Mouse (Mus musculus): ENCODE results near the gene Gm10392. TPM values are rescaled to one million over a fixed set of nuclear protein-coding genes. Genes with fewer than 3 reads are reported as not detected.
"Not testable (repeated sequence)": the region's sequence is repeated elsewhere in the genome, so short reads cannot be mapped to it uniquely, and the experiment has no call there.

Gene Gm10392
- 0.26 TPM in 1 of 2 replicates, not detected in the other for total RNA-seq (2012; rRNA removed)

GRCm38 (mm10) chr11:77519043-77519442, at the start of gene Gm10392:
Gm10392 (minus strand) TSS chr11:77519198.
- Histone ChIP-seq H3K9me3 (ENCODE audit: control insufficient read depth, insufficient read depth, low read depth, low read length) (no peaks in the 10 kb centered on the region), H3K27ac (ENCODE audit: insufficient read depth, low read depth, low read length, poor library complexity, severe bottlenecking) (no peak within 1 kb of the TSS), H3K4me3 (ENCODE audit: insufficient read depth in 1 of 2, low read depth in 1 of 2, low read length in 2 of 2, poor library complexity in 1 of 2, severe bottlenecking in 1 of 2) (no peak within 1 kb of the TSS), H3K36me3 (ENCODE audit: control insufficient read depth, insufficient read depth, low read length, poor library complexity, severe bottlenecking) (no peaks in the 10 kb centered on the region), H3K9ac (ENCODE audit: insufficient read depth, low read depth, low read length, poor library complexity, severe bottlenecking) (no peak within 1 kb of the TSS), H3K4me1 (ENCODE audit: control insufficient read depth in 2 of 2, insufficient read depth in 2 of 2, low read length in 2 of 2, poor library complexity in 1 of 2) (peaks cover 0 to 6% of the 10 kb centered on the region in 2 experiments; a peak in 2 of 4 replicates)
- DNase-seq (ENCODE audit: low read depth, low spot score): no peak
- TF ChIP-seq ZC3H11A (IDR thresholded peaks at IDR 0.05; ENCODE audit: borderline replicate concordance, low read depth, low read length): no peak
- no peak for TF ChIP-seq ZNF384 (IDR thresholded peaks at IDR 0.05; ENCODE audit: low read depth, low read length)
- no peak for TF ChIP-seq CHD2 (IDR thresholded peaks at IDR 0.05; ENCODE audit: low read depth, low read length)
- no peak for TF ChIP-seq MAFK (IDR thresholded peaks at IDR 0.05; ENCODE audit: insufficient read depth, low read depth, low read length)
- TF ChIP-seq HCFC1 (IDR thresholded peaks at IDR 0.05; ENCODE audit: borderline replicate concordance, insufficient read depth, low read length): no peak
- in situ Hi-C loops (cut with MboI; ENCODE audit: low sequenced_read_pairs in 2 of 2, unreplicated experiment in 2 of 2): no loop called here

- in situ Hi-C loops (cut with MboI; ENCODE audit: low sequenced_read_pairs in 2 of 2, unreplicated experiment in 2 of 2): no loop called here
- Histone ChIP-seq H3K9ac (ENCODE audit: insufficient read depth, low read depth, low read length, poor library complexity, severe bottlenecking) (no peak overlapping the region), H3K36me3 (ENCODE audit: control insufficient read depth, insufficient read depth, low read length, poor library complexity, severe bottlenecking) (peaks cover 5% of the 10 kb centered on the region), H3K9me3 (ENCODE audit: control insufficient read depth, insufficient read depth, low read depth, low read length) (no peaks in the 10 kb centered on the region), H3K27ac (ENCODE audit: insufficient read depth, low read depth, low read length, poor library complexity, severe bottlenecking) (no peak overlapping the region), H3K4me3 (ENCODE audit: insufficient read depth in 1 of 2, low read depth in 1 of 2, low read length in 2 of 2, poor library complexity in 1 of 2, severe bottlenecking in 1 of 2) (no peak overlapping the region), H3K4me1 (ENCODE audit: control insufficient read depth in 2 of 2, insufficient read depth in 2 of 2, low read length in 2 of 2, poor library complexity in 1 of 2) (no peaks in the 10 kb centered on the region)
- no peak for DNase-seq (ENCODE audit: low read depth, low spot score)
- TF ChIP-seq HCFC1 (IDR thresholded peaks at IDR 0.05; ENCODE audit: borderline replicate concordance, insufficient read depth, low read length): no peak
- no peak for TF ChIP-seq MAFK (IDR thresholded peaks at IDR 0.05; ENCODE audit: insufficient read depth, low read depth, low read length)
Measured at GRCm38 (mm10) chr11:77545261-77545660, 26.3 kb upstream of the Gm10392 start.

DNA sequence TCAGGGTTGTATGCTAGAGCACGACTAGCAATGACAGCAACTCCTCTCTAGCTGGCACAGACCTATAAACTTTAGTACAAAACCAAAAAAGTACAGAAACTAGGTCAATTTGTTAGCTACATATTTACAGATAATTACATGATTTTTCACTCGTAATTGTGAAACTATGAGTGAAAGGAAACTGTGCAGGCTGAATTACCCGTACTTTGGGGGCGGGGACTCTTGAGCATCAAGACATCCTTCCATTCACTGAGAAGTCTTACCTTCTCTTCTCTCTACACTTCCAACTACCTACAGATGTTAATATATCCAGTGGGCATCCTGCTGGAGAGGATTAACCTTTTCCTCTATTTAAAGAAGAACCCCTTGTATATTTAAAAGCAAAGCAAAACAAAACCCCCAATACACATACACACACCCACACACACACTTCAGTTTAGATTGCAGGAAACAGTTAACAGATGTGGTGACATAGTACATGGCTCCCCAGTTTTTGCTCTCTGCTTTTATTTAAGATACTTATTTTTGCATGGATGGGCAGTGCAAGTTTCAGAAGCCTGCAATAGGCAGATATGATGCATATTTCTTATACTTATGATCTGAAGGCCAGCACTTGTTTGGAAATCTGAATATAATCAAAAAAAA, 13.3 kb upstream of the Gm10392 start:
- in situ Hi-C loops (cut with MboI; ENCODE audit: low sequenced_read_pairs in 2 of 2, unreplicated experiment in 2 of 2): no loop called here
- no peak overlapping the region for H3K9ac ChIP-seq (ENCODE audit: insufficient read depth, low read depth, low read length, poor library complexity, severe bottlenecking)
- no peak for TF ChIP-seq MAFK (IDR thresholded peaks at IDR 0.05; ENCODE audit: insufficient read depth, low read depth, low read length)
- no peak for TF ChIP-seq ZC3H11A (IDR thresholded peaks at IDR 0.05; ENCODE audit: borderline replicate concordance, low read depth, low read length)
- no peak for TF ChIP-seq HCFC1 (IDR thresholded peaks at IDR 0.05; ENCODE audit: borderline replicate concordance, insufficient read depth, low read length)
- TF ChIP-seq CHD2 (IDR thresholded peaks at IDR 0.05; ENCODE audit: low read depth, low read length): no peak
- TF ChIP-seq ZNF384 (IDR thresholded peaks at IDR 0.05; ENCODE audit: low read depth, low read length): no peak

DNA sequence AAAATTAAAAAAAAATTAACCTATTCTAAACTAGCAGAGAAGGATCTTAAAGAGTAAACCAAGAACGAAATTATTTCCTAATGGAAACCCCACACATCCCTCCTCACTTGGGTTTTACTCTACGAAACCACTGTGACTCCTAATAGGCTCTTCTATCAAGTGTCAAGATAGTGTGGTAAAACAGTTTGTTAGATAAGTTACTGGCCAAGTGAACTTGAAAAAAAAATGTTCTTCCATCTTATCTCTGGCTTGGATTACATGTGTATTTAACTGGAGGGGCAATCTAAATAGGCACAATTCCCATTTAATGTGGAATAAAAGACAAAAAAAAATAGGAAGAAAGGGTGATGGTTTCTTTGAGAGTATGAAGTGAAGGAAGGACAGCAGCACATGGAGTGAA, 11.9 kb upstream of the Gm10392 start:
- no peaks in the 10 kb centered on the region for H3K4me1 ChIP-seq (ENCODE audit: control insufficient read depth in 2 of 2, insufficient read depth in 2 of 2, low read length in 2 of 2, poor library complexity in 1 of 2)
- no peak overlapping the region for H3K27ac ChIP-seq (ENCODE audit: insufficient read depth, low read depth, low read length, poor library complexity, severe bottlenecking)
- no peak for DNase-seq (ENCODE audit: low read depth, low spot score)
- in situ Hi-C loops (cut with MboI; ENCODE audit: low sequenced_read_pairs in 2 of 2, unreplicated experiment in 2 of 2): no loop called here
- TF ChIP-seq MAFK (IDR thresholded peaks at IDR 0.05; ENCODE audit: insufficient read depth, low read depth, low read length) (no peak), ZC3H11A (IDR thresholded peaks at IDR 0.05; ENCODE audit: borderline replicate concordance, low read depth, low read length) (no peak), HCFC1 (IDR thresholded peaks at IDR 0.05; ENCODE audit: borderline replicate concordance, insufficient read depth, low read length) (no peak), CHD2 (IDR thresholded peaks at IDR 0.05; ENCODE audit: low read depth, low read length) (no peak), ZNF384 (IDR thresholded peaks at IDR 0.05; ENCODE audit: low read depth, low read length) (no peak)
- H3K9me3 ChIP-seq (ENCODE audit: control insufficient read depth, insufficient read depth, low read depth, low read length): no peaks in the 10 kb centered on the region
- no peak overlapping the region for H3K4me3 ChIP-seq (ENCODE audit: insufficient read depth in 1 of 2, low read depth in 1 of 2, low read length in 2 of 2, poor library complexity in 1 of 2, severe bottlenecking in 1 of 2)
- no peaks in the 10 kb centered on the region for H3K36me3 ChIP-seq (ENCODE audit: control insufficient read depth, insufficient read depth, low read length, poor library complexity, severe bottlenecking)
- no peak overlapping the region for H3K9ac ChIP-seq (ENCODE audit: insufficient read depth, low read depth, low read length, poor library complexity, severe bottlenecking)

More for the DNA sequence above, 13.3 kb upstream of the Gm10392 start:
- Histone ChIP-seq H3K27ac (ENCODE audit: insufficient read depth, low read depth, low read length, poor library complexity, severe bottlenecking) (no peak overlapping the region), H3K9me3 (ENCODE audit: control insufficient read depth, insufficient read depth, low read depth, low read length) (no peaks in the 10 kb centered on the region), H3K36me3 (ENCODE audit: control insufficient read depth, insufficient read depth, low read length, poor library complexity, severe bottlenecking) (no peaks in the 10 kb centered on the region), H3K4me3 (ENCODE audit: insufficient read depth in 1 of 2, low read depth in 1 of 2, low read length in 2 of 2, poor library complexity in 1 of 2, severe bottlenecking in 1 of 2) (no peak overlapping the region), H3K4me1 (ENCODE audit: control insufficient read depth in 2 of 2, insufficient read depth in 2 of 2, low read length in 2 of 2, poor library complexity in 1 of 2) (no peaks in the 10 kb centered on the region)
- DNase-seq (ENCODE audit: low read depth, low spot score): no peak

DNA sequence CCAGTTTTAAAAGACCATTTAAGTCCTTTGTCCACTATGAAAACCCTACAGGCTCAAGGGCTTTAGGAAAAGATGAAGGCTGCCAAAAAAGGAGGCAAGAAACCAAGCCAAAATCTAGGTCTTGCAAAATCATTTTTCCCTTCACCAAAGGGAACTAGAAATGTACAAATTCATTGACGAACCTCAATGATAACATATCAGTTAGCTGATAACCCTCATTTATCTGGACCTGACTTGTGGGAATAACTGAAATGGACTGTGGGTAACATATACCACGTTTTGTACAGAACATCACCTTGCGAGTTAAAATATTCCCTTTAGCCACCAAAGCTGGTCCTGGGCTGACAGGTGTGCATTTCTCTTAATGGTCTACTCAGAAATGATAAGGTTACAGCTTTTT, 10.6 kb upstream of the Gm10392 start:
- Histone ChIP-seq H3K4me3 (ENCODE audit: insufficient read depth in 1 of 2, low read depth in 1 of 2, low read length in 2 of 2, poor library complexity in 1 of 2, severe bottlenecking in 1 of 2) (no peak overlapping the region), H3K9ac (ENCODE audit: insufficient read depth, low read depth, low read length, poor library complexity, severe bottlenecking) (no peak overlapping the region), H3K36me3 (ENCODE audit: control insufficient read depth, insufficient read depth, low read length, poor library complexity, severe bottlenecking) (no peaks in the 10 kb centered on the region), H3K27ac (ENCODE audit: insufficient read depth, low read depth, low read length, poor library complexity, severe bottlenecking) (no peak overlapping the region), H3K4me1 (ENCODE audit: control insufficient read depth in 2 of 2, insufficient read depth in 2 of 2, low read length in 2 of 2, poor library complexity in 1 of 2) (no peaks in the 10 kb centered on the region), H3K9me3 (ENCODE audit: control insufficient read depth, insufficient read depth, low read depth, low read length) (no peaks in the 10 kb centered on the region)
- no peak for TF ChIP-seq HCFC1 (IDR thresholded peaks at IDR 0.05; ENCODE audit: borderline replicate concordance, insufficient read depth, low read length)
- no peak for TF ChIP-seq CHD2 (IDR thresholded peaks at IDR 0.05; ENCODE audit: low read depth, low read length)
- no peak for TF ChIP-seq MAFK (IDR thresholded peaks at IDR 0.05; ENCODE audit: insufficient read depth, low read depth, low read length)
- no peak for TF ChIP-seq ZNF384 (IDR thresholded peaks at IDR 0.05; ENCODE audit: low read depth, low read length)
- TF ChIP-seq ZC3H11A (IDR thresholded peaks at IDR 0.05; ENCODE audit: borderline replicate concordance, low read depth, low read length): no peak
- in situ Hi-C loops (cut with MboI; ENCODE audit: low sequenced_read_pairs in 2 of 2, unreplicated experiment in 2 of 2): no loop called here
- DNase-seq (ENCODE audit: low read depth, low spot score): no peak

DNA sequence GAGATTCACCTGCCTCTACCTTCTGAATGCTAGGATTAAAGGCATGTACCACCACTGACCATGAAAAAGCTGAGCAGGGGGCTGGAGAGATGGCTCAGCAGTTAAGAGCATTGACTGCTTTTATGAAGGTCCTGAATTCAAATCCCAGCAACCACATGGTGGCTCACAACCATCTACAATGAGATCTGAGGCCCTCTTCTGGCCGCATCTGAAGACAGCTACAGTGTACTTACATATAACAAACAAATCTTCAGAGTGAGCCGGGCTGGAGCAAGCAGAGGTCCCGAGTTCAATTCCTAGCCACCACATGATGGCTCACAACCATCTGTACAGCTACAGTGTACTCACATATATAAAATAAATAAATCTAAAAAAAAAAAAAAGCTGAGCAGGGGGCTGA, 9.4 kb upstream of the Gm10392 start:
- H3K4me3 ChIP-seq (ENCODE audit: insufficient read depth in 1 of 2, low read depth in 1 of 2, low read length in 2 of 2, poor library complexity in 1 of 2, severe bottlenecking in 1 of 2); in situ Hi-C loops (cut with MboI; ENCODE audit: low sequenced_read_pairs in 2 of 2, unreplicated experiment in 2 of 2); H3K9ac ChIP-seq (ENCODE audit: insufficient read depth, low read depth, low read length, poor library complexity, severe bottlenecking); H3K9me3 ChIP-seq (ENCODE audit: control insufficient read depth, insufficient read depth, low read depth, low read length); H3K4me1 ChIP-seq (ENCODE audit: control insufficient read depth in 2 of 2, insufficient read depth in 2 of 2, low read length in 2 of 2, poor library complexity in 1 of 2); H3K36me3 ChIP-seq (ENCODE audit: control insufficient read depth, insufficient read depth, low read length, poor library complexity, severe bottlenecking); DNase-seq (ENCODE audit: low read depth, low spot score); H3K27ac ChIP-seq (ENCODE audit: insufficient read depth, low read depth, low read length, poor library complexity, severe bottlenecking): not testable (repeated sequence)

All from ES-E14 (cell line).